Mouse (Mus musculus): Measurements from ENCODE around the gene Crot. TPM values are rescaled to one million over a fixed set of nuclear protein-coding genes. Genes with fewer than 3 reads are reported as not detected.

The Crot gene
- total and polyA plus RNA-seq, 3 experiments = 9.4 to 148 (median 9.8) TPM

GRCm38 (mm10) chr5:8999108-8999507 lies 2.0 kb upstream of the Crot start:
- peak; percentile 52 to 72; a peak in 3 of 4 replicates for TF ChIP-seq EP300 (IDR thresholded peaks at IDR 0.05; ENCODE audit: low read depth in 1 of 2, low read length in 2 of 2)
- no peak for TF ChIP-seq MEF2A (IDR thresholded peaks at IDR 0.05; ENCODE audit: extremely low read depth, insufficient replicate concordance, low read depth, low read length, poor library complexity, severe bottlenecking)
- TF ChIP-seq GATA1 (IDR thresholded peaks at IDR 0.05; ENCODE audit: low read depth, low read length) = peak; percentile 89
- no peak for TF ChIP-seq POLR2AphosphoS2 (IDR thresholded peaks at IDR 0.05; ENCODE audit: low read length)
- no peak for TF ChIP-seq UBTF (IDR thresholded peaks at IDR 0.05; ENCODE audit: borderline replicate concordance, insufficient read depth, low read depth, low read length)
- TF ChIP-seq RCOR1 (IDR thresholded peaks at IDR 0.05; ENCODE audit: low read depth, low read length) = peak; percentile 81
- TF ChIP-seq ETS1 (IDR thresholded peaks at IDR 0.05; ENCODE audit: low read depth, low read length) = peak; percentile 69
- TF ChIP-seq CHD2 (IDR thresholded peaks at IDR 0.05; ENCODE audit: low read length) = no peak
- peak; percentile 63 for TF ChIP-seq SIN3A (IDR thresholded peaks at IDR 0.05; ENCODE audit: low read length)
- TF ChIP-seq MYC (IDR thresholded peaks at IDR 0.05; ENCODE audit: low read depth, low read length) = no peak
- no peak for TF ChIP-seq USF1 (IDR thresholded peaks at IDR 0.05; ENCODE audit: low read depth, low read length)
- Histone ChIP-seq H3K9ac (ENCODE audit: control insufficient read depth, low read depth, low read length, poor library complexity, severe bottlenecking) (no peak overlapping the region), H3K27ac (ENCODE audit: control insufficient read depth, low read depth, low read length) (no peak overlapping the region), H3K9me3 (replicated peaks; ENCODE audit: insufficient read depth, low read length) (no peaks in the 10 kb centered on the region), H3K79me2 (ENCODE audit: control insufficient read depth, insufficient read depth, low read length, poor library complexity) (peaks cover 5% of the 10 kb centered on the region; the same call in 1 of the 2 replicates), H3K27me3 (ENCODE audit: control insufficient read depth in 1 of 2, insufficient read depth in 2 of 2, low read length in 2 of 2) (no peaks in the 10 kb centered on the region), H3K4me1 (ENCODE audit: control insufficient read depth in 1 of 2, insufficient read depth in 2 of 2, low read length in 2 of 2) (peaks cover 3 to 8% of the 10 kb centered on the region in 2 experiments), H3K4me3 (ENCODE audit: control insufficient read depth in 1 of 2, insufficient read depth in 1 of 2, low read depth in 2 of 2, low read length in 2 of 2) (no peak overlapping the region), H3K36me3 (ENCODE audit: control insufficient read depth in 1 of 2, insufficient read depth in 2 of 2, low read length in 2 of 2) (peaks cover 0 to 16% of the 10 kb centered on the region in 2 experiments; a peak in 2 of 4 replicates)
- peak; percentile 64 for DNase-seq (ENCODE audit: low read depth, low spot score)

- DNase-seq (ENCODE audit: low read depth, low spot score) = no peak
- Histone ChIP-seq H3K4me1 (ENCODE audit: control insufficient read depth in 1 of 2, insufficient read depth in 2 of 2, low read length in 2 of 2) (peaks cover 3 to 8% of the 10 kb centered on the region in 2 experiments), H3K9me3 (replicated peaks; ENCODE audit: insufficient read depth, low read length) (no peaks in the 10 kb centered on the region), H3K27me3 (ENCODE audit: control insufficient read depth in 1 of 2, insufficient read depth in 2 of 2, low read length in 2 of 2) (no peaks in the 10 kb centered on the region), H3K36me3 (ENCODE audit: control insufficient read depth in 1 of 2, insufficient read depth in 2 of 2, low read length in 2 of 2) (peaks cover 0 to 16% of the 10 kb centered on the region in 2 experiments; a peak in 2 of 4 replicates), H3K79me2 (ENCODE audit: control insufficient read depth, insufficient read depth, low read length, poor library complexity) (peaks cover 5% of the 10 kb centered on the region; the same call in 1 of the 2 replicates), H3K9ac (ENCODE audit: control insufficient read depth, low read depth, low read length, poor library complexity, severe bottlenecking) (peak overlapping the region; percentile 69), H3K27ac (ENCODE audit: control insufficient read depth, low read depth, low read length) (peak overlapping the region; percentile 70), H3K4me3 (ENCODE audit: control insufficient read depth in 1 of 2, insufficient read depth in 1 of 2, low read depth in 2 of 2, low read length in 2 of 2) (peak overlapping the region; percentile 55 to 85)
- TF ChIP-seq TAL1 (IDR thresholded peaks at IDR 0.05; ENCODE audit: low read length) (no peak), UBTF (IDR thresholded peaks at IDR 0.05; ENCODE audit: borderline replicate concordance, insufficient read depth, low read depth, low read length) (no peak), POLR2A (IDR thresholded peaks at IDR 0.05; ENCODE audit: control insufficient read depth in 1 of 2, insufficient read depth in 1 of 2, low read depth in 1 of 2, low read length in 2 of 2, poor library complexity in 1 of 2) (no peak), RCOR1 (IDR thresholded peaks at IDR 0.05; ENCODE audit: low read depth, low read length) (no peak), ZNF384 (IDR thresholded peaks at IDR 0.05; ENCODE audit: low read depth, low read length) (no peak), GABPA (IDR thresholded peaks at IDR 0.05; ENCODE audit: low read depth, low read length) (no peak), TCF12 (IDR thresholded peaks at IDR 0.05; ENCODE audit: low read depth, low read length) (no peak), CHD1 (IDR thresholded peaks at IDR 0.05; ENCODE audit: low read depth, low read length) (no peak), ZMIZ1 (IDR thresholded peaks at IDR 0.05; ENCODE audit: low read depth, low read length) (no peak), ZKSCAN1 (IDR thresholded peaks at IDR 0.05; ENCODE audit: low read depth, low read length) (no peak)
Measured at GRCm38 (mm10) chr5:8997513-8997895, 380 bp upstream of the Crot start.

Measured in MEL (cell line).